16 mouse cellular contexts compared by ENCODE assay signal in genomic region chr2:93154486-93155032, GRCm38 (mm10). TPM values are rescaled to one million over a fixed set of nuclear protein-coding genes. Genes with fewer than 3 reads are reported as not detected.
DNase-seq lines count a peak whose midpoint lies in the region; ATAC-seq and TF ChIP-seq lines count a peak whose summit lies in the region.
"Had no signal": no experiment of that assay in that cellular context is flagged by ENCODE, and none has a peak within 500 bp of the region (broad histone marks: within the 10 kb centered on the region; RNA-seq: fewer than 3 reads in every experiment).

No protein-coding gene starts in this region.

- no peaks in the 10 kb centered on the region for H3K4me1 ChIP-seq in lung, adult 2 months (ENCODE audit: control insufficient read depth, insufficient read depth, low read length)
- H3K4me1 ChIP-seq in intestine, embryonic 15.5 days (replicated peaks): peaks cover 13% of the 10 kb centered on the region
- no peaks in the 10 kb centered on the region; the same call in 1 of the 2 replicates for H3K4me1 ChIP-seq in stomach, embryonic 16.5 days (ENCODE audit: control insufficient read depth, insufficient read depth, low read length)

- no peak overlapping the region for H3K9ac ChIP-seq in intestine, embryonic 15.5 days
- H3K9ac ChIP-seq in stomach, embryonic 16.5 days (ENCODE audit: low read length): no peak overlapping the region
- H3K9ac ChIP-seq: forebrain, embryonic 13.5 days; heart, embryonic 15.5 days had no signal

- H3K27ac ChIP-seq in intestine, embryonic 15.5 days: peak overlapping the region; percentile 25
- H3K27ac ChIP-seq in stomach, embryonic 16.5 days (ENCODE audit: low read length): no peak overlapping the region
- H3K27ac ChIP-seq: forebrain, embryonic 13.5 days; heart, embryonic 15.5 days had no signal

- no peaks in the 10 kb centered on the region for H3K27me3 ChIP-seq in intestine, embryonic 15.5 days (replicated peaks)
- H3K27me3 ChIP-seq in stomach, embryonic 16.5 days (ENCODE audit: control insufficient read depth, insufficient read depth, low read length): no peaks in the 10 kb centered on the region
- H3K27me3 ChIP-seq: forebrain, embryonic 13.5 days; heart, embryonic 15.5 days had no signal

- no peak for TF ChIP-seq POLR2A in lung, adult 2 months (IDR thresholded peaks at IDR 0.05; ENCODE audit: borderline replicate concordance, extremely low read depth, low read depth, low read length)

- no peak for ATAC-seq in CD4-positive, CD25-positive, alpha-beta regulatory T cell, adult 4 months
- peak; percentile 53 for ATAC-seq in intestine, embryonic 15.5 days
- ATAC-seq in stomach, embryonic 16.5 days (ENCODE audit: insufficient read depth, low FRiP score): peak; percentile 30; the same call in 1 of the 2 replicates
- ATAC-seq: forebrain, embryonic 13.5 days had no signal

- peak; percentile 16 for DNase-seq in CD4-positive, CD25-positive, alpha-beta regulatory T cell, adult 2 months (ENCODE audit: low read depth, low spot score)
- peak; percentile 24 for DNase-seq in lung, postnatal 36 days
- DNase-seq in lung, adult 2 months: no peak
- no peak for DNase-seq in natural killer cell, adult 2 months (ENCODE audit: low spot score in 2 of 2)
- DNase-seq in spleen, adult 18-20 months: no peak
- DNase-seq: adrenal gland, postnatal 14 days; cerebellum, adult 8-10 months; kidney, adult 11 months; kidney, postnatal 25 days; right cerebral cortex, adult 18-20 months had no signal

- 50% methylated on average over 1 of the region's 1 CpGs for WGBS in lung, adult 2 months
- 61% methylated on average over 1 of the region's 1 CpGs for WGBS in intestine, embryonic 15.5 days
- 52% methylated on average over 1 of the region's 1 CpGs for WGBS in stomach, embryonic 16.5 days

- H3K4me3 ChIP-seq in lung, adult 2 months (replicated peaks; ENCODE audit: extremely low read depth, low read depth, low read length): no peak overlapping the region
- no peak overlapping the region for H3K4me3 ChIP-seq in intestine, embryonic 15.5 days (replicated peaks)
- no peak overlapping the region for H3K4me3 ChIP-seq in stomach, embryonic 16.5 days (replicated peaks; ENCODE audit: low read length)
- H3K4me3 ChIP-seq: forebrain, embryonic 13.5 days; heart, embryonic 15.5 days; hindbrain, embryonic 10.5 days had no signal

- H3K9me3 ChIP-seq in intestine, embryonic 15.5 days: no peaks in the 10 kb centered on the region
- H3K9me3 ChIP-seq in stomach, embryonic 16.5 days (replicated peaks; ENCODE audit: control insufficient read depth, low read length): no peaks in the 10 kb centered on the region
- H3K9me3 ChIP-seq: forebrain, embryonic 13.5 days; heart, embryonic 15.5 days; hindbrain, embryonic 10.5 days had no signal

- no peak for TF ChIP-seq CTCF in lung, adult 2 months (IDR thresholded peaks at IDR 0.05; ENCODE audit: insufficient read depth, low read length)

- H3K4me2 ChIP-seq in intestine, embryonic 15.5 days (replicated peaks): no peak overlapping the region
- no peak overlapping the region for H3K4me2 ChIP-seq in stomach, embryonic 16.5 days (ENCODE audit: low read depth, low read length)
- H3K4me2 ChIP-seq: forebrain, embryonic 13.5 days; heart, embryonic 15.5 days had no signal

- no peaks in the 10 kb centered on the region for H3K36me3 ChIP-seq in intestine, embryonic 15.5 days
- no peaks in the 10 kb centered on the region for H3K36me3 ChIP-seq in stomach, embryonic 16.5 days (ENCODE audit: control insufficient read depth, insufficient read depth, low read length)
- H3K36me3 ChIP-seq: heart, embryonic 15.5 days; hindbrain, embryonic 10.5 days had no signal

RNA-seq across cellular contexts. Expression of gene Trp53i11, which starts 32.8 kb away (rescaled TPM):
- 10 to 100 TPM; 48.6 to 70.7 TPM for polyA plus RNA-seq in CD4-positive, CD25-positive, alpha-beta regulatory T cell, adult 4 months (2017; shearing (Covaris generic))
- polyA plus RNA-seq in lung, adult 2 months (2012; rRNA removed): 31.8 and 37.5 TPM in 2 replicates
- 36.0 and 38.8 TPM in 2 replicates for polyA plus RNA-seq in intestine, embryonic 15.5 days (2015; fragmentation: Nextera tagmentation; extraction: Ambion mirVana)
- polyA plus RNA-seq in stomach, embryonic 16.5 days (2015; fragmentation: Nextera tagmentation; extraction: Ambion mirVana): 34.0 and 42.8 TPM in 2 replicates

Comparison
In these comparisons a context has a peak if more than half of its experiments do, and no peak if none do; other contexts are left out.
1. DNase-seq: peak in CD4-positive, CD25-positive, alpha-beta regulatory T cell, adult 2 months (single experiment) and lung, postnatal 36 days (single experiment); none in lung, adult 2 months (single experiment), natural killer cell, adult 2 months (0 of 2) and spleen, adult 18-20 months (0 of 2).